Mouse (Mus musculus) hematopoietic stem cell, adult 5-6 weeks (primary cell): ENCODE data around the gene Ccdc173. TPM values are rescaled to one million over a fixed set of nuclear protein-coding genes. Genes with fewer than 3 reads are reported as not detected.
A peak's percentile ranks its signal among the peaks of the same experiment; 100 is the strongest.
"Not testable (repeated sequence)": the region's sequence is repeated elsewhere in the genome, so short reads cannot be mapped to it uniquely, and the experiment has no call there.

Experiments
- ATAC-seq, 2 experiments: fragments of 125-278 bp in 1 of 2; replicated peaks in 1 of 2; 2 replicates each; pipeline ENCODE4 v1.8.0; 2016 to 2017; ENCODE audit warnings: inconsistent platforms in 2 of 2, mild to moderate bottlenecking in 2 of 2, moderate number of reproducible peaks in 2 of 2, low read depth in 1 of 2, moderate TSS enrichment in 1 of 2; ENCODE audit not compliant: low FRiP score in 2 of 2, poor library complexity in 2 of 2, severe bottlenecking in 2 of 2, insufficient read depth in 1 of 2, low TSS enrichment in 1 of 2
- total RNA-seq: library from RNA; stranded (forward); fragments of 172-1452, 232-1000 nt; gene quantifications from 2 replicates; pipeline ENCODE4 v1.2.3, GENCODE M21; 2017

The Ccdc173 gene
- total RNA-seq, 1 experiment from 2014 or later: 8.9 TPM

- ATAC-seq: not testable (repeated sequence)
These were observed 15.3 kb upstream of the Ccdc173 start for GRCm38 (mm10) chr2:69804663-69805062.

DNA sequence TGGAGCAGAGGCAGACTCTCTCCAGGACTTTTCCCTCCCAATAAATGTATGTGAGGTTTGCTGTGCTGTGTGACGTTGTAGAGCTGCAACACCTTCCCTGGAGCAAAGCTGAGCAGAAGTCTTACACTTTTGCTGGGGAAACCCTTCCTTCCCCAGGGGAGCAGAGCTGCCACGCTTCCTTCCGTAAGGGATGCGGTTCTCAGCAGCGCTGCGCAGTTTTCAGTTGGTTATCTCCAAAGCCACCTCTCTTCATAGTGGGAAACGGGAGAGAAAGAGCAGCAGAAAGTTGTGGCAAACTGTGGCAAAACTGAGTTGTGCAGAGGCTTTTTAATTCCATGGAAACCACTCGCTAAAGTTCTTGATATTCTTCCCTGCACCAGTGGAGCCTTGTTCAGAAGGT is 14.4 kb upstream of the Ccdc173 start:
- no peak for ATAC-seq

DNA sequence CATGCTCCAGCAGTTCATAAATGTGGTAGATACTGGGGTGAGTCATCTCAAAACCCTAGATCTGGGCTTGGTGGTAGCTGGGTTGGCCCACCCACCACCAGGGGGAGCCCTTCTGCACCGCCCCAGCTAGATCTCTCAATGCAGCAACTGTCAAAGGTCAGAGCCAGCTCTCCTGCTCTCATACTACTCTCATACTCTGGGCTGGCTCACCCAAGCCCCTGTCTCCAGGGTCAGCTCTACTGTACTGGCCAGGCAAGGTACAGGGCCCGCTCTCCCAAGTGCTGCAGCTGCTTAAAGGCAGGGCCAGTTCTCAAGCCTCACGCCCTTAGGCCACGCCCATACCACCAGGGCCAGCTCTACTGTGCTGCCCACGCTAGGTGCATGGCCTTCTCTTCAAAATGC is 13.5 kb upstream of the Ccdc173 start:
- ATAC-seq: peak; percentile 97 to 99

DNA sequence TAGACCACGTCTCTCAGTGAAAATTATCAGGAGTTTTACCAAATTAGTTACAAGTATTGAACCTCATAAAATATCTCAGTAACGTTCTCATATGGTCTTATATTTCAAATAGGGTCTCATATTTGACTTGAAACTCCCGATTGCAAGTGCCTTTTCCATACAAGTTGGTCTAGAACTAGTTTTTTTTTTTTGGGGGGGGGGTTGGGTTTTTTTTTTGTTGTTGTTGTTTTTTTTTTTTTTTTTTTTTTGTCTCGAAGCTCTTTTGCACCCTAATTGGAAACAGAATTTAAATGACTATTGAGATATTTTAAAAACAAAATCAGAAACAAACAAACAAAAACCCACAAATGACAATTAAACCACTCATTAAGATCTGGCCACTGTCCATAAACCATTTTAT is 1.3 kb upstream of the Ccdc173 start:
- ATAC-seq: no peak

- ATAC-seq: peak; percentile 80 to 82
These were observed 910 bp upstream of the Ccdc173 start for GRCm38 (mm10) chr2:69790285-69790684.

DNA sequence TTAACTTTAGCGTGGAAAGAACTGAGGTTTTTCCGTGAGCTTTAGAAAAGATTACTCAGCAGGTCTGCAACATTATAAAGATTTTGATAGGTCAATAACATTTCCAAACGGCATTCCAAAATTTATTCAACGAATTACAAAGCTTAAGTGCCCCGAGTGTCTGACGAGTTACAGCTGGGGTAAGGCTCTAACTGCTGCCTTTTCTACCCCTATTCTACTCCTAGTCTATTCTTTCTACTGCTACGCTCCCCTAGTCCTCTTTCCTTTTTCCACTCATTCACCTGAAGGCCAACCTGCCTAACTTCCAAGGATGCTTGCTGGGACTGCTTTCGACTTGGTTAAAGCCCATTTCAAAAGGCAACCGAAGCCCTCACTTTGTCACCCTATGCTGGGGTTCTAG is 401 bp downstream of the Ccdc173 start:
- no peak for ATAC-seq

- peak; percentile 70 to 75; a peak in 3 of 4 replicates for ATAC-seq
These were observed 10.6 kb downstream of the Ccdc173 start for GRCm38 (mm10) chr2:69778836-69779177.

DNA sequence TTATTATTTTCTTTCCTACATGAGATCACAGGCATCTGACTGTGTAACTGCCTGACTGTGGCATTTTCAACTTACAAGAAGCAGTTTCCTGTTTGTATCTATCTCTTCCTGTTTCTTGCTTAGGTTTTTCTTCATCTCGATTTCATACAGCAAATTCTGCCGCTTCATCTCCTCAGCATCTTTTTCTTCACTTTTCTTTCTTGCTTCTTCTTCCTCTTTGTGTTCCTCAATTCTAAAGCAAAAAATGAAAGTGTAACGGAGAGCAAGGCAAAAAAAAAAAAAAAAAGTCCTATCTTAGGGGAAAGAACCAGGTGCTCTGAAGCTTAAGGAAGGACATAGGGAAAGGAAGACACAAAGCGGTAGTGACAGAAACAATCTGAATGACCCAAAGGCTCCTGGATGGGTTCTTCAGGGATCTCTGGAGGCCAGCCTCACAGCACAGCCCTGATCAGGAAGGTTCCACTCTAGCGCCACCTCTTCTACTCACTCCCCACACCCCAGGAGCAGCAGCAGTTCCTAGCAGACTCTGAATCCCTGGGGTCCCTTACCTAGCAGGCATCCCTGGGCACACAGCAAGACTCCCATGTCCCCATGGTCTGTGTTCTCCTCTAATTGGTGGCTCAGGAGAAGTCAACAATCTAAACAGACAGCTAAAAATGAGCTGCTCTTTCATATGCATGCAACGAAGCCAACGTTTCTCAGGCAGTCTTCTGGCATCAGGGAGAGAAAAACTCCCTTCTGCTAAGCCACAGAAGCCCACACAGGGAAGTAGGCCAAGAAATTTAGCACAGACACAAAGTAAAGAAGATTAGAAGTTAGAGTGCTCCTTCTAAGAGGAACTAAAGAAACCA is 11.2 kb downstream of the Ccdc173 start:
- ATAC-seq: peak; percentile 79 to 80

GRCm38 (mm10) chr2:69773331-69773730 is 16.0 kb downstream of the Ccdc173 start:
- ATAC-seq: no peak

DNA sequence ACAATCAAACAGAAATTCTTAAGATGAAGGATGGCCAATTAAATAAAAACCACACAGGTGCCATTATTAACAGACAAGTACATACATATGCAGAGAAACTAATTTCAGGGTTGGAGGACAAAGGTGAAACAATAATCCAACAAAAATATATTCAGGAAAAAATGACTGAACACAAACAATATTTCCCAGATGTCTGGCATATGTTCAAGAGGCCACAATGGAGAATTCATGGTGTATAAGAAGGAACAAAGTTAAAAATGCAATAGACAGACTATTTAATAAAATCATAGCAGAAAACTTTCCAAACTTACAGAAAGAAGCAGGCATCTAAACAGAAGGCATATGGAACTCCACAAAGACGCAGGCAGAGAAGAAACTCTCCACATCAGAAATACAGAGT is 24.7 kb downstream of the Ccdc173 start:
- no peak for ATAC-seq

GRCm38 (mm10) chr2:69763340-69763739 is 26.0 kb downstream of the Ccdc173 start:
- no peak for ATAC-seq

DNA sequence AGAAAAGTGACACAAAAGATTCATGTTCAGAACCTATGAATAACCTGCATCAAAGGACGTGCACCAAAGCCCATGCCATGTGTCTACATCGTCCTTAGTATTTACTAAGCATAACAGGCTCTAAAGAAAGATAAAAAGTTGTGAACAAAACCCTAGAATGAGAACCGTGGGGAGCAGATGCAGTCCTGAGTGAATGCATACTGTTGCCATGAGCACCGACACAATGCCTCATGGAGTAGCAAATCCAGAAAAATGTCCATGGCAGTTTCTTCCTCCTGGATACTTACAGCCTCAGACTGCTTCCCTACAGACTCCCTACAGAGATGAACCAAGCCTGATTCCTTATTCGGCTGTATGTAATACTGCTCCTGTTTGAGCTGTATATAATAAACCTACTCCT is 28.4 kb downstream of the Ccdc173 start:
- ATAC-seq: no peak

- no peak for ATAC-seq
These were observed 44.3 kb downstream of the Ccdc173 start for GRCm38 (mm10) chr2:69745091-69745490.

DNA sequence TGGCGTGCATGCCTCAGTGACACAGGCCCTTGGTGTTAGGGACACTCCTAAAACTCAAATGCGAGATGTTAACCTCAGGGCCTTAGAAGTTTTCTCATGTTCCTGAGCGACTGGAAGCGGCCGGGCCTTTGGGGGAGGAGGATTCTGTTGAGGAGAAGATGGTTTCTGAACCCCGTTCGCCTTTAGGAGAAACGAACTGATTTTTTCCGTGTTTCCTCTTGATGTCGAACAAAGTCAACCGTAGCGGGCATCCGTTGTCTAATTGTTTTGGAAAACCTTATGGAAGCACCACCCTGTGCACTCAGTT is 65.9 kb downstream of the Ccdc173 start:
- ATAC-seq: no peak

DNA sequence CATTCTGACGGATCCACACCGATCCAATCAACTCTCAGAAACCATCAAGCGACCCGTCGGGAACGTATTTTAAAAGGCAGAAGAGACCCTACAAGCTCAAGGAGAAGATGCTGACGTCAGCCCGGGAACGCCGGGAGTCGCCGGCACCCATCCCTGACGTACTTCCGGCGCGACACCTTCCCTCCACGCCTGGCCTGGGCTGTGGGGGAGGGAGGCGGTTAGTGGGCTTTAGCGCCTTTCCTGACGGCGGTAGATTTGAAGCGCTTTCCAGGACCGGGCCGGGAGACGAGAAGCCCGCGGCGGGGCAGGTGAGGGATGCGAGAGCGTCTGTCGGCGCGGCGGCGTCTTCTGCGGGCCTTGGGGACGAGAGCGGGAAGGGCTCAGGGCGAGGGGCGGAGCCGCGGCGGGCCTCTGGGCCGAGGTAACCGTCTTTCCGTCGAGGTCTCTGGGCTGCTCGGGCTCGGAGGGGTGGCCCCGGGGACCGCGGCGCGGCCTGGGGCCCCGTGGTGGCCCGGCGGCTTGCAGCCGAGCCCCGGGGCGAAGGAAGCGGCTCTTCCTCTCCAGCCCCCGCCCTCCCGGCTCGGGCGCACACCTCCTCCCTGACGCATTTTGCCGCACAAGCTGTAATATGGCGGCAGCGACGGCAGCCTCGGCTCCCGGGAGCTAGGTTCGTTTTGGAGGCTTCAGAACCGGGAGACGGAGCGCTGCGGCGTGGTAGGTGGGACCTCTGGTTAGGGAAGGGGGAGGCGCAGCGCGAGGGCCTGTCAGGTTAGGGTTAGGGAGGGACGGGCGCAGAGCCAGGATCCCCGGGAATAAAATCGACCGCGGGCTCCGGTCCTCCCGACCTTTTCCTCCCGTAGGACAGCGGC is 66.5 kb downstream of the Ccdc173 start:
- peak; percentile 87 to 91 for ATAC-seq

GRCm38 (mm10) chr2:69722273-69722649 is 67.1 kb downstream of the Ccdc173 start, which contains the start of gene Ppig:
Ppig (plus strand) TSS chr2:69722545.
- 0 out of 4 replicates have a peak, but pooled peaks of 1 of the 2 experiments have one; percentile 15 for ATAC-seq

- no peak for ATAC-seq
These were observed 70.3 kb downstream of the Ccdc173 start for GRCm38 (mm10) chr2:69719121-69719520.

- peak in 1 of 2 experiments; percentile 40; a peak in 1 of 4 replicates for ATAC-seq
These were observed 72.9 kb downstream of the Ccdc173 start for GRCm38 (mm10) chr2:69716483-69716882.
